Mouse (Mus musculus) ovary, adult 10 weeks (tissue): Measurements from ENCODE around the gene Susd3. TPM values are rescaled to one million over a fixed set of nuclear protein-coding genes. Genes with fewer than 3 reads are reported as not detected.

Experiments used
- polyA plus RNA-seq: library from polyadenylated mRNA; stranded (reverse); fragments of 350-450 nt; fragmentation: Illumina TruSeq; extraction: RNeasy Lipid Tissue Mini Kit (QIAGEN cat#74804); gene quantifications from one replicate; pipeline ENCODE4 v1.2.3, GENCODE M21; 2014

Susd3 gene
- 6.6 TPM for polyA plus RNA-seq

DNA sequence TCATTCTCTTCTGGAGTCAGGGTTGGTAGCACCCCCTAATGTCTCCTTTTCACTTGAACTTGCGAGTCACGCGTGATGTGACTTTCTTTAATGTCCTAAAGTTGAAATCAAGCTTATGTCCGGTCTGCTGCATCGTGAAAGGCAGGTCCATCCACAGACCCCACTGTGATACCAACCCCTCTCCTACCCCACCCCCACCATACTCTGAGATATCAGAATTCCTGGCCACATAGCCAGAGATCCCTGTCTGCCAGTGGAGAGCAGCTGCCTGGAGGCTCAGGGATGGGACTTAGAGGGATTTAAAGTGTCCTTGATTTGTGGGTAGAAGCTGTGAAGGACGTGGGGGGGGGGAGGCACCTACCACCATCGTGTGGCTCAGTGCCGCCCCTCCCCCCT is at the start of gene Susd3:
Susd3 (minus strand) TSS at position 240 of the 396 bp plus-strand sequence.

DNA sequence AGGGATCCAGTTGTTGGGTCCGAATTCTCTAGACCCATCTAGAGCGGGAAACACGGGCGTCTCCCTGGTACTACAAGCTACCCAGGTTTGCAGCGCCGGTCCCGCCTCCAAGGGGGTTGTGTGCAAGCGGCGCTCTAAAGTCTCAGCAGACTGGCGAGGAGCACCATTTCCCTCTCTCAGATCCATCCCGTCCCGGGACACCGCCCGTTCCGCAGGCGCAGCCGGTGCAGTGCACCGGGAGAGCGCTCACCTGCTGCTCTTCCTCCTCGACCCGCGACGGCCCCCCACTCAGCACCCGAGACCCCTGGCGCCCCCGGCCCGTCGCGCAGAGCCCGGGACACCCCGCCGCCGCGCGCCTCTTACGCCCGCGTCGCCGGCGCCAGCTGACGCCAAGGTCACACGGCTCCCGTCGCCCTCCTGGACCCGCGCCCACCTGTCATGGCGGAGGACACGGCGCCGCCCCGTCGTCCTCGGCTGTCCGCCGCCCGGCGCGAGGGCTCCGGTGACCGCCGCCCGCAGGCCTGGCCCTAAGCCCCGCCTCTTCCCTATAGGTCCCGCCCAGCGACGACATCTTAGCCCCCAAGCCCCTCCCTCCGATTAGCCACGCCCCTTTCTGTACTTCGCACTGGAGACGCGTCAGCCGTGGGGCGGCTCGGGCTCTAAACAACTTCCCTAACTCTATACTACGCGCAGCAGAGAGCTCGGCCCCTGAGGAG is 32.8 kb downstream of the Susd3 start, which contains the start of gene Card19:
Card19 (minus strand) TSS at position 534 of the 716 bp plus-strand sequence.

DNA sequence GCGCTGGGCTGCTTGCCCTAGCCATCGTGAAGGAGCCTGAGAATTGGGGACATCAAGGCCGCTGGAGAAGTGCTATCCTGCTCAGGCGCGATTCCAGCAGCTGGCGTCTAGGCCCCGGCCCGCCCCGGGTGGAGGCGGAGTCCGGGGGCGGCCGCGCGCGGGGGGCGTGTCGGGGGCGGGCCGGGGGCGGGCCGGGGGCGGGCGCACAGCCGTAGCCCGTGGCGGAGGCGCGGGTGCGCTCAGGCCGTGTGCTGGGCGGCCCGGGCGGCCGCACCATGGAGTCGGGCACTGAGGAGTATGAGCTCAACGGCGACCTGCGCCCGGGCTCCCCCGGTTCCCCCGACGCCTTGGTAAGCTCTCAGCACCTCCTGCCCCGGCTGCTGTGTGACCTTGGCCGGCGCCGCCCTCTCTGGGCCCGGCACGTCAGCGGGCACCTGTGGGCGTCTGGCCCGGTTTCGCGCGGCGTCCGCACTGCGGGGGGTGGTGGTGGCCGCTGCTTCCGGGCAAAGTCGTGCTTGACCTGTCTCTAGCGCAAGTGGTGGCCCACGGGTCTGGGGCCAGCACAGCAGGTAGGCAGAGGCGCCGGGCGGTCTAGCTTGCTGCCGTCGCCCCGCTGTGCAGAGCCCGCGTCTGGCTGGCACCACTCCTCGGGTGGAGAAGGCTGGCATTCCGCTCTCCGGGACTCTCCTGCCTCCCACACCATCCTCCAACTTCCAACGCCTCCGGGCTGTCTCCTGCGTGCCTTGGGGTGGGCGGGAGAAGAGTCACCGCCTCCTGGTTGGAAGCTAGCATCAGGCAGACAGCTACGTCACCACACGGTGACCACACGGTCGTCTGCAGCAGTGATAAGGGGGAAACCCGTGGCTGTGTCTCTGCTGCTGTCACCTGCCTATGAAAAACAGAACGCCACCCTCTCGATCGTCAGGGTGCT is 61.0 kb downstream of the Susd3 start, which contains the start of gene Ninj1:
Ninj1 (plus strand) TSS at position 198 of the 931 bp plus-strand sequence.

Other genes with a start within 250 kb of the Susd3 start
- gene Wnk2, start 100.7 kb downstream of the Susd3 start, polyA plus RNA-seq = 0.26 TPM
- gene Ninj1, start 61.2 kb downstream of the Susd3 start, polyA plus RNA-seq = not detected
- not detected for gene Card19, start 32.7 kb downstream of the Susd3 start, polyA plus RNA-seq
- 2.5 TPM for gene Fgd3, start 71.6 kb upstream of the Susd3 start, polyA plus RNA-seq
- gene Bicd2, start 92.9 kb upstream of the Susd3 start, polyA plus RNA-seq = 25.5 TPM
- gene Ippk, start 172.5 kb upstream of the Susd3 start, polyA plus RNA-seq = 16.4 TPM
- 1.00 TPM for gene Tes3-ps, start 244.6 kb upstream of the Susd3 start, polyA plus RNA-seq